In genomic region chr3:157217794-157218193, GRCm38 (mm10) we compare ENCODE assay signal across 18 mouse cellular contexts.
DNase-seq lines count a peak whose midpoint lies in the region; ATAC-seq lines count a peak whose summit lies in the region.
"Had no signal": no experiment of that assay in that cellular context is flagged by ENCODE, and none has a peak within 500 bp of the region (broad histone marks: within the 10 kb centered on the region; RNA-seq: fewer than 3 reads in every experiment).

No protein-coding gene starts in this region.

- H3K27me3 ChIP-seq in hindbrain, embryonic 11.5 days (ENCODE audit: control insufficient read depth, insufficient read depth, low read length): no peaks in the 10 kb centered on the region
- H3K27me3 ChIP-seq in hindbrain, embryonic 10.5 days (ENCODE audit: insufficient read depth, poor library complexity, severe bottlenecking): no peaks in the 10 kb centered on the region
- no peaks in the 10 kb centered on the region for H3K27me3 ChIP-seq in forebrain, embryonic 15.5 days
- H3K27me3 ChIP-seq in hindbrain, embryonic 16.5 days (replicated peaks; ENCODE audit: control insufficient read depth, insufficient read depth, low read length): no peaks in the 10 kb centered on the region
- H3K27me3 ChIP-seq in midbrain, embryonic 16.5 days (ENCODE audit: control insufficient read depth, insufficient read depth, low read depth, low read length): no peaks in the 10 kb centered on the region
- H3K27me3 ChIP-seq: liver, embryonic 12.5 days; lung, embryonic 15.5 days; stomach, embryonic 15.5 days had no signal

- peak; percentile 18; the same call in 1 of the 2 replicates for ATAC-seq in hindbrain, embryonic 11.5 days (ENCODE audit: low FRiP score)
- peak; percentile 35; the same call in 1 of the 2 replicates for ATAC-seq in forebrain, embryonic 15.5 days (replicated peaks)
- ATAC-seq in hindbrain, embryonic 16.5 days: peak; percentile 65
- ATAC-seq in midbrain, embryonic 16.5 days: peak; percentile 68
- ATAC-seq: inflammation-experienced regulatory T-cells, adult 6 months; liver, embryonic 12.5 days had no signal

- H3K4me2 ChIP-seq in hindbrain, embryonic 11.5 days (replicated peaks; ENCODE audit: low read depth, low read length): no peak overlapping the region
- H3K4me2 ChIP-seq in forebrain, embryonic 15.5 days (replicated peaks): no peak overlapping the region
- H3K4me2 ChIP-seq in hindbrain, embryonic 16.5 days (ENCODE audit: low read length): no peak overlapping the region
- H3K4me2 ChIP-seq in midbrain, embryonic 16.5 days (ENCODE audit: low read length): no peak overlapping the region
- H3K4me2 ChIP-seq: liver, embryonic 12.5 days; lung, embryonic 15.5 days; stomach, embryonic 15.5 days had no signal

- intact Hi-C loops in left cerebral cortex, postnatal 10 days (cut with DNase I): loop anchor here (10.0 kb wide), 1 partner anchor 653 kb away; the partner anchor contains the start of gene Negr1

- DNase-seq in hindbrain, embryonic 11.5 days (ENCODE audit: low spot score): no peak
- DNase-seq in hindbrain, embryonic 10.5 days (ENCODE audit: low spot score): no peak
- no peak for DNase-seq in ovary, adult 18-20 months (ENCODE audit: low spot score)
- no peak for DNase-seq in left cerebral cortex, postnatal 10 days (ENCODE audit: extremely low spot score in 1 of 2, low spot score in 2 of 2)
- DNase-seq in kidney, adult 18-20 months: no peak
- DNase-seq: adrenal gland, adult 8-10 months; B cell, adult 2 months; cerebellum, adult 9-10 months; gastrocnemius, postnatal 14 days; kidney, postnatal 4 days; left cerebral cortex, postnatal 4 days had no signal

- H3K27ac ChIP-seq in hindbrain, embryonic 11.5 days (ENCODE audit: low read depth, low read length): no peak overlapping the region
- no peak overlapping the region for H3K27ac ChIP-seq in hindbrain, embryonic 10.5 days
- peak overlapping the region; percentile 27; the same call in 1 of the 2 replicates for H3K27ac ChIP-seq in forebrain, embryonic 15.5 days (replicated peaks)
- H3K27ac ChIP-seq in hindbrain, embryonic 16.5 days (ENCODE audit: low read depth, low read length): 0 out of 2 replicates have a peak overlapping the region, but pooled peaks have one; percentile 17
- peak overlapping the region; percentile 69 for H3K27ac ChIP-seq in midbrain, embryonic 16.5 days (ENCODE audit: low read length)
- H3K27ac ChIP-seq: liver, embryonic 12.5 days; lung, embryonic 15.5 days; stomach, embryonic 15.5 days had no signal

- H3K9me3 ChIP-seq in hindbrain, embryonic 11.5 days (ENCODE audit: control insufficient read depth, low read length): no peaks in the 10 kb centered on the region
- H3K9me3 ChIP-seq in hindbrain, embryonic 10.5 days: no peaks in the 10 kb centered on the region
- no peaks in the 10 kb centered on the region for H3K9me3 ChIP-seq in forebrain, embryonic 15.5 days
- H3K9me3 ChIP-seq in hindbrain, embryonic 16.5 days (ENCODE audit: control insufficient read depth, low read length): no peaks in the 10 kb centered on the region
- no peaks in the 10 kb centered on the region for H3K9me3 ChIP-seq in midbrain, embryonic 16.5 days (replicated peaks; ENCODE audit: control insufficient read depth, low read length, poor library complexity, severe bottlenecking)
- H3K9me3 ChIP-seq: liver, embryonic 12.5 days; lung, embryonic 15.5 days; stomach, embryonic 15.5 days had no signal

- no peaks in the 10 kb centered on the region for H3K4me1 ChIP-seq in hindbrain, embryonic 11.5 days (replicated peaks; ENCODE audit: control insufficient read depth, insufficient read depth, low read length)
- H3K4me1 ChIP-seq in hindbrain, embryonic 10.5 days (replicated peaks): peaks cover 5% of the 10 kb centered on the region; the same call in 1 of the 2 replicates
- peaks cover 21% of the 10 kb centered on the region for H3K4me1 ChIP-seq in forebrain, embryonic 15.5 days
- H3K4me1 ChIP-seq in hindbrain, embryonic 16.5 days (ENCODE audit: control insufficient read depth, insufficient read depth, low read depth, low read length): peaks cover 12% of the 10 kb centered on the region
- peaks cover 31% of the 10 kb centered on the region for H3K4me1 ChIP-seq in midbrain, embryonic 16.5 days (ENCODE audit: control insufficient read depth, insufficient read depth, low read length)
- H3K4me1 ChIP-seq: liver, embryonic 12.5 days; lung, embryonic 15.5 days; stomach, embryonic 15.5 days had no signal

- no peaks in the 10 kb centered on the region for H3K36me3 ChIP-seq in hindbrain, embryonic 11.5 days (ENCODE audit: control insufficient read depth, insufficient read depth, low read length)
- no peaks in the 10 kb centered on the region for H3K36me3 ChIP-seq in hindbrain, embryonic 10.5 days
- no peaks in the 10 kb centered on the region for H3K36me3 ChIP-seq in forebrain, embryonic 15.5 days
- no peaks in the 10 kb centered on the region for H3K36me3 ChIP-seq in hindbrain, embryonic 16.5 days (ENCODE audit: control insufficient read depth, insufficient read depth, low read length)
- no peaks in the 10 kb centered on the region for H3K36me3 ChIP-seq in midbrain, embryonic 16.5 days (ENCODE audit: control insufficient read depth, insufficient read depth, low read length)
- H3K36me3 ChIP-seq: liver, embryonic 12.5 days; lung, embryonic 15.5 days; stomach, embryonic 15.5 days had no signal

- H3K4me3 ChIP-seq in hindbrain, embryonic 11.5 days (ENCODE audit: low read depth, low read length): no peak overlapping the region
- H3K4me3 ChIP-seq in hindbrain, embryonic 10.5 days: no peak overlapping the region
- H3K4me3 ChIP-seq in forebrain, embryonic 15.5 days: no peak overlapping the region
- H3K4me3 ChIP-seq in hindbrain, embryonic 16.5 days (ENCODE audit: low read length): no peak overlapping the region
- no peak overlapping the region for H3K4me3 ChIP-seq in midbrain, embryonic 16.5 days (ENCODE audit: low read depth, low read length)
- H3K4me3 ChIP-seq: liver, embryonic 12.5 days; lung, embryonic 15.5 days; stomach, embryonic 15.5 days had no signal

- 41% methylated on average over 2 of the region's 2 CpGs for WGBS in hindbrain, embryonic 11.5 days
- WGBS in hindbrain, embryonic 10.5 days: 51% methylated on average over 2 of the region's 2 CpGs
- 22% methylated on average over 2 of the region's 2 CpGs for WGBS in forebrain, embryonic 15.5 days
- 26% methylated on average over 2 of the region's 2 CpGs for WGBS in hindbrain, embryonic 16.5 days
- WGBS in midbrain, embryonic 16.5 days: 9% methylated on average over 2 of the region's 2 CpGs

- H3K9ac ChIP-seq in hindbrain, embryonic 11.5 days (ENCODE audit: low read depth, low read length): no peak overlapping the region
- H3K9ac ChIP-seq in forebrain, embryonic 15.5 days (replicated peaks): no peak overlapping the region
- no peak overlapping the region for H3K9ac ChIP-seq in hindbrain, embryonic 16.5 days (ENCODE audit: low read depth, low read length)
- H3K9ac ChIP-seq in midbrain, embryonic 16.5 days (ENCODE audit: low read depth, low read length): peak overlapping the region; percentile 38; the same call in 1 of the 2 replicates
- H3K9ac ChIP-seq: liver, embryonic 12.5 days; lung, embryonic 15.5 days; stomach, embryonic 15.5 days had no signal

Comparison
In these comparisons a context has a peak if more than half of its experiments do, and no peak if none do; other contexts are left out.
1. H3K27ac ChIP-seq: peak in forebrain, embryonic 15.5 days (single experiment), hindbrain, embryonic 16.5 days (single experiment) and midbrain, embryonic 16.5 days (single experiment); none in hindbrain, embryonic 11.5 days (single experiment) and hindbrain, embryonic 10.5 days (single experiment).
2. ATAC-seq: peak in every context shown above with its lines; median percentile 68 in midbrain, embryonic 16.5 days; 65 in hindbrain, embryonic 16.5 days; 35 in forebrain, embryonic 15.5 days; 18 in hindbrain, embryonic 11.5 days.